Mouse (Mus musculus) liver, embryonic 15.5 days (tissue): Measurements from ENCODE around the gene Tns2. TPM values are rescaled to one million over a fixed set of nuclear protein-coding genes. Genes with fewer than 3 reads are reported as not detected.
"Not testable (repeated sequence)": the region's sequence is repeated elsewhere in the genome, so short reads cannot be mapped to it uniquely, and the experiment has no call there.

ENCODE experiments used
- ATAC-seq: fragments of 200-750 bp; cut with Nextera tagmentation; 2 replicates; pipeline ENCODE4 v1.8.0; 2017; ENCODE audit warnings: moderate number of reproducible peaks, mild to moderate bottlenecking, moderate library complexity; ENCODE audit not compliant: insufficient read depth
- H3K27ac ChIP-seq: fragments of 300-500 bp; sonication (generic); replicated peaks from 2 replicates; pipeline ENCODE4 v1.5.1; 2015; ENCODE audit warnings: mild to moderate bottlenecking, inconsistent platforms
- H3K27me3 ChIP-seq: fragments of 300-500 bp; sonication (generic); 2 replicates; pipeline ENCODE4 v1.6.1; 2015; ENCODE audit warnings: mild to moderate bottlenecking, inconsistent platforms
- H3K36me3 ChIP-seq: fragments of 300-500 bp; sonication (generic); replicated peaks from 2 replicates; pipeline ENCODE4 v1.6.1; 2015; ENCODE audit warnings: moderate library complexity, mild to moderate bottlenecking, inconsistent platforms
- H3K4me1 ChIP-seq: fragments of 300-500 bp; sonication (generic); replicated peaks from 2 replicates; pipeline ENCODE4 v1.6.1; 2015; ENCODE audit warnings: inconsistent platforms
- H3K4me2 ChIP-seq: fragments of 300-500 bp; sonication (generic); 2 replicates; pipeline ENCODE4 v1.6.1; 2015; ENCODE audit warnings: moderate library complexity, mild to moderate bottlenecking, inconsistent platforms
- H3K4me3 ChIP-seq: fragments of 300-500 bp; sonication (generic); replicated peaks from 2 replicates; pipeline ENCODE4 v1.5.1; 2015; ENCODE audit warnings: mild to moderate bottlenecking, inconsistent platforms
- H3K9ac ChIP-seq: fragments of 300-500 bp; sonication (generic); 2 replicates; pipeline ENCODE4 v1.6.1; 2015; ENCODE audit warnings: moderate library complexity, mild to moderate bottlenecking, inconsistent platforms
- H3K9me3 ChIP-seq: fragments of 300-500 bp; sonication (generic); replicated peaks from 2 replicates; pipeline ENCODE4 v1.6.1; 2016; ENCODE audit warnings: inconsistent platforms
- WGBS: fragments of 180-500 bp; shearing (Covaris S2); methylation state at CpG from one replicate; pipeline ENCODE4 v1.1.7; 2015; ENCODE audit warnings: mixed read lengths; ENCODE audit not compliant: insufficient replicate concordance; 5-methylcytosine and 5-hydroxymethylcytosine counted together
- polyA plus RNA-seq: library from polyadenylated mRNA; unstranded; fragments of >200 nt; fragmentation: Nextera tagmentation; extraction: Ambion mirVana; gene quantifications from 2 replicates; pipeline ENCODE4 v1.2.1, GENCODE M21; 2015

Gene Tns2
- polyA plus RNA-seq, 1 experiment from 2014 or later, result 5.4 TPM

DNA sequence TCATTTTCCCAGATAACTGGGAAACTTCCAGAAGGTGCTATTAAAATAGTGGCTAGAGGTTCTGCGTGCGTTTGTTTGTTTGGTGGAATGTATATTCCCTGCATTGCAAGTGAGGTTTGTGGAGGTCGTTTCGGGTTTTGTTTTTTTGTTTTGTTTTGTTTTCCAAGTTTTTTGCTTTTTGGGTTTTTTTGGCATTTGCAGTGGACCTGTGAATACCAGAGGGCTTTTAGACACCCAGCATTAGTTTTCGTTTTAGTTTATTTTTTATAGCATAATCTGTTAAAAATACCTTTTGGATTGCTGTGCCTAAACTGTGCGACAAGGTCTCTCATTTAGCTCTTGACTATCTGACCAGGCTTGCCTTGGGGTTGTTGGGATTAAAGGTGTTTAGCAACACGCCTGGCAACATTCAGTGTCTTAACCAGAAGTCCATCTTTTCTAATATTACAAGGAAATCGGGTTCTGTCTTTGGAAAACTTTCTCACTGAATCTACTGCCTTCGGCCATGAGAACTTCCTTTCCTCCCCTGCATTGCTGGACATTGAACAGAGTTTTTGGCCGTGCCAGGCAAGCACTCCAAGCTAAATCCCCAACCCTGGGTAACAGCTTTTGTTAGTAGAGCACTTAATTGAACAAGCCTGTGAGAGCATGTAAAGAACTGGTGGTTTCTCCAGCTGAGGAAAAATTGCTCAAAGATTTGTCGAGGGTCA is 25.2 kb upstream of the Tns2 start:
- H3K36me3 ChIP-seq, result peaks cover 9% of the 10 kb centered on the region
- peak overlapping the region; percentile 94 for H3K9ac ChIP-seq
- H3K4me2 ChIP-seq, result peak overlapping the region; percentile 93
- WGBS, result 2% methylated on average over 11 of the region's 11 CpGs
- no peaks in the 10 kb centered on the region for H3K27me3 ChIP-seq
- H3K4me1 ChIP-seq, result peaks cover 59% of the 10 kb centered on the region
- H3K4me3 ChIP-seq, result peak overlapping the region; percentile 93
- H3K9me3 ChIP-seq, result no peaks in the 10 kb centered on the region
- peak overlapping the region; percentile 93 for H3K27ac ChIP-seq
- no peak for ATAC-seq

DNA sequence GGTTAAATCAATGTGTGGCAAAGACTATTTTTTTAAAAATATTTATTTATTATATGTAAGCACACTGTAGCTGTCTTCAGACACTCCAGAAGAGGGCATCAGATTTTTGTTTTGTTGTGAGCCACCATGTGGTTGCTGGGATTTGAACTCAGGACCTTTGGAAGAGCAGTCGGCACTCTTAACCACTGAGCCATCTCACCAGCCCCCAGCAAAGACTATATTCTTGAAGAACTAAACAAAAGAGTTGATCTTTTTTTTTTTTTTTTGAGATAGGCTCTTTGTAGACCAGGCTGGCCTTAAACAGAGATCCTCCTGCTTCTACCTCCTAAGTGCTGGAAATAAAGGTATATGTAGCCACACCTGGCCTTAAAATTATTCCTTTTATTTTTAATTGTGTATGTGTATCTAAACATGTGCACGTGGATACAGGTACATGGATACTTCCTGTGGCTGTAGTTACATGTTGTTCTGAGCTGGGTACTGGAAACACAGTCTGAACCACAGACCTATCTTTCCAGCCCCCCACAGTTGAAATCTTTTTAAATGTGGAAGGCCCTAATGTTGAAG is 23.0 kb upstream of the Tns2 start:
- Histone ChIP-seq H3K27me3 (no peaks in the 10 kb centered on the region), H3K36me3 (peaks cover 28% of the 10 kb centered on the region), H3K4me2 (no peak overlapping the region), H3K27ac (no peak overlapping the region), H3K4me3 (no peak overlapping the region), H3K9ac (no peak overlapping the region), H3K4me1 (peaks cover 54% of the 10 kb centered on the region), H3K9me3 (no peaks in the 10 kb centered on the region)
- ATAC-seq, result no peak
- 61% methylated on average over 2 of the region's 2 CpGs for WGBS

DNA sequence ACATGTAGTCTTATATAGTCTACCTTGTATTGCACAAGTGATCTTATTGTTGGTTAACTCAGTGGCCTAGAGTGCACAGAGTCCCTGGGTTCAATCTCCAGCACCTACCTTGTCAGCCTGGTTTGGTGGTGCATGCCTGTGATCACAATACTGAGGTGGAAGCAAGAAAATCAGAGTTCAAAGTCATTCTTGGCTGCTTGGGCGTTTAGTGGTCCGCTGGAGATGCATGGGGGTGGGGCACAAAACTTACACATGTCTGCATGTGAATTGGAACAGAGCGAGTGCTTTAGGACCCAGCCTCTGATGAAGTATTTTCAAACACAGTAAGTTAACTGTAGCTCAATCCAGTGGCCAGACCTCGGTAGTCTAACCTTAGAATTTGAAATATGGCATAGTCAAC is 21.0 kb upstream of the Tns2 start:
- Histone ChIP-seq H3K36me3 (peaks cover 47% of the 10 kb centered on the region), H3K9me3 (no peaks in the 10 kb centered on the region), H3K27me3 (no peaks in the 10 kb centered on the region), H3K4me1 (peaks cover 48% of the 10 kb centered on the region), H3K27ac (no peak overlapping the region), H3K4me3 (no peak overlapping the region), H3K9ac (no peak overlapping the region), H3K4me2 (no peak overlapping the region)
- WGBS, result 62% methylated on average over 4 of the region's 4 CpGs
- no peak for ATAC-seq

DNA sequence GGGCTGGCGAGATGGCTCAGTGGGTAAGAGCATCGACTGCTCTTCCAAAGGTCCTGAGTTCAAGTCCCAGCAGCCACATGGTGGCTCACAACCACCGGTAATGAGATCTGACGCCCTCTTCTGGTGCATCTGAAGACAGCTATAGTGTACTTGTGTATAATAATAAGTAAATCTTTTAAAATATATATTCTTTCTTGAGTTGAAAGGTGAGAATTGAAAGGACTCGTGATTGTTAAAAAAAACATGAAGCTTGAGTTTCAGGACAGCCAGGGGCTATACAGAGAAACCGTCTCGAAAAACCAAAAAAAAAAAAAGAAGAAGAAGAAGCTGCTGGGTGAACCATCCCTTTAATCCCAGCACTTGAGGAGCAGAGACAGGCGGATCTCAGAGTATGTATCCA is 20.3 kb upstream of the Tns2 start:
- not testable (repeated sequence) for H3K9me3 ChIP-seq, H3K27ac ChIP-seq, H3K4me2 ChIP-seq, H3K27me3 ChIP-seq, H3K9ac ChIP-seq, ATAC-seq, H3K4me3 ChIP-seq
- 56% methylated on average over 8 of the region's 8 CpGs for WGBS
- peaks cover 54% of the 10 kb centered on the region for H3K36me3 ChIP-seq
- peaks cover 41% of the 10 kb centered on the region for H3K4me1 ChIP-seq

DNA sequence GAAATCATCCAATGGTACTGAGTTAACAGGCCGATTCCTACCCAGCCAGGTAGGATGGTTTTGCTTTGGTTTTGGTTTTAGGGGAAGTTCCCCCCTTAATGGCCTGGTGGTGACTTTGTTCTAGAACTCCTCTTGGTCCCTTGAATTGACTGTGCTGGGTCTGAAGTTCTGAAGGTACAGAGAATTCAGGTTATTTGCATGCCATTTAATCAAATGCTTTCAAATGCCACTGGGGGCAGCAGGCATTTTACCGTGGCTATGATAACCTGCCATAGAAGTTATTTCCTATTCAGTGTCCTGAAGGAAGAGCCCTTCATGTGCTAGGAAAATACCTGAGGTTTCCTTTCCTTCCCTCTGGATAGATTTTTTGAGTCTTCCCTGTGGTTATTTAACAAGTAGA is 19.8 kb upstream of the Tns2 start:
- Histone ChIP-seq H3K9me3 (no peaks in the 10 kb centered on the region), H3K9ac (no peak overlapping the region), H3K27me3 (no peaks in the 10 kb centered on the region), H3K4me1 (peaks cover 36% of the 10 kb centered on the region), H3K4me3 (no peak overlapping the region), H3K36me3 (peaks cover 57% of the 10 kb centered on the region), H3K4me2 (no peak overlapping the region), H3K27ac (no peak overlapping the region)
- WGBS, result 53% methylated on average over 2 of the region's 2 CpGs
- ATAC-seq, result no peak

DNA sequence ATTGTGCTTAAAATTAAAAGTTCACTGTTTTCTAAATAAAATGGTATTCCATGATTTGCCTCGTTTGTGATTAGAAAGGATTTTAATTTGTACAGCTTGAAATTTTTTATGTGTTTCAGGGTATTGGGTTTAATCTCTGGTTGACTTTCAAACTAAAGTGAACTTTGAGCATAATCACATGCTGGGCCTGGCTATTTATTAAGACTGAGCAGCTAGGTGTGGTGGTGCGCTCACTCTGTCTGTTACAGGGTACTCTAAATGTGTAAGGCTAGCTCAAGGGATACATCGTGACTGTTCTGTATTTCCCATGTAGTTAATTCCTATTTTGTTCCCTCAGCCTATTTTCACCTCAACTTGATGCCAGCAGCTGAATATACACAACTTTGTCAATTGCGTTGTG is 18.1 kb upstream of the Tns2 start:
- H3K4me1 ChIP-seq, result peaks cover 23% of the 10 kb centered on the region
- no peak overlapping the region for H3K4me3 ChIP-seq
- peaks cover 74% of the 10 kb centered on the region for H3K36me3 ChIP-seq
- no peak overlapping the region for H3K4me2 ChIP-seq
- no peak overlapping the region for H3K9ac ChIP-seq
- H3K27ac ChIP-seq, result no peak overlapping the region
- ATAC-seq, result no peak
- H3K27me3 ChIP-seq, result no peaks in the 10 kb centered on the region
- 84% methylated on average over 4 of the region's 4 CpGs for WGBS
- H3K9me3 ChIP-seq, result no peaks in the 10 kb centered on the region

DNA sequence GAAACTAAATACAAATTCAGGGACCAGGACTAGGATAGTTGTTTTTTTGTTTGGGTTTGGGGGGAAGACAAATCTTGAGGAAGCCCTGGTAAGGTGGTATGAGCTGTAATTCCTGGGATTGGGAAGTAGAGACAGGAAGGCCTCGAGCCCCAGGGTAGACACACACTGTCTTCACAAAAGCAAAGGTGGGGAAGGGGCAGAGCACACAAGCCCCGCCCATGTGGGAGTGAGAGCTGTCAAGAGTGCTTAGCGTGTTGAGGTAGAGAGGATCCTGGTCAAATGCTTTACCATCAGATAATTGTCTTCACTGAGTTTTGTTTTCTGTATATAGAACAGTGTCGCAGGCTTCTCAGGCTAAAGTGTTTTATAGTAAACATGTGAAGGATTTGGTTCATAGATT is 17.2 kb upstream of the Tns2 start:
- no peak overlapping the region for H3K4me3 ChIP-seq
- no peaks in the 10 kb centered on the region for H3K27me3 ChIP-seq
- peaks cover 83% of the 10 kb centered on the region for H3K36me3 ChIP-seq
- H3K4me2 ChIP-seq, result no peak overlapping the region
- no peaks in the 10 kb centered on the region for H3K9me3 ChIP-seq
- WGBS, result 71% methylated on average over 4 of the region's 4 CpGs
- no peak overlapping the region for H3K9ac ChIP-seq
- no peak overlapping the region for H3K27ac ChIP-seq
- ATAC-seq, result no peak
- peaks cover 23% of the 10 kb centered on the region for H3K4me1 ChIP-seq

DNA sequence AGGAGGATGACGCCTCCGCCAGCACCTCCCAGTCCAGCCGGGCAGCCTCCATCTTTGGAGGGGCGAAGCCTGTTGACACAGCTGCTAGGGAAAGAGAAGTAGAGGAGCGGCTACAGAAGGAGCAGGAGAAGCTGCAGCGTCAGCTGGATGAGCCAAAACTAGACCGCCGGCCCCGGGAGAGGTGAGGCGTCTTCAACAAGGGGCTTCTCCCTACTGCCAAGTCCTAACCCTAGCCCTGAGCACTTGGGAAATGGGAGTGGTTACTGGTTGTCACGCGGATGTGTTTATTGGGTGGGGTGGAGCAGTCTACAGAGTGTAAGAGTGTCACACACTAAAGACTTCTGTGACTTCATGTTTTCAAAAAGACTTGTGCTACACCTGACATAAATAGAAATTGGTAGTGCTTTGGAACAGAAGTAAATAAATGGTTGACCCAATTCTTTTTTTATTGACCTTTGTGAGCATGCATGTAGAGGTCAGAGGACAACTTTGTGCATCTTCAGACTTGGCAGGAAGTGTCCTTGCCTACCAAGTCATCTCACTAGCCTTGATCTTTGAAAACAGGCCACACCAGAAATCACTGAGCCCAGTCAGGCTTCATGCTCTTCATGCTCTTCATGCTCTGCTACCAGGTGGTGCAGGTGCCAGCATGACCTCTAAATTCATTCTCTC is 10.2 kb upstream of the Tns2 start:
- no peaks in the 10 kb centered on the region for H3K9me3 ChIP-seq
- H3K4me3 ChIP-seq, result no peak overlapping the region
- no peak overlapping the region for H3K27ac ChIP-seq
- peaks cover 3% of the 10 kb centered on the region; the same call in 1 of the 2 replicates for H3K4me1 ChIP-seq
- ATAC-seq, result no peak
- WGBS, result 74% methylated on average over 12 of the region's 12 CpGs
- H3K27me3 ChIP-seq, result no peaks in the 10 kb centered on the region
- no peak overlapping the region for H3K9ac ChIP-seq
- peaks cover 99% of the 10 kb centered on the region for H3K36me3 ChIP-seq
- H3K4me2 ChIP-seq, result no peak overlapping the region

DNA sequence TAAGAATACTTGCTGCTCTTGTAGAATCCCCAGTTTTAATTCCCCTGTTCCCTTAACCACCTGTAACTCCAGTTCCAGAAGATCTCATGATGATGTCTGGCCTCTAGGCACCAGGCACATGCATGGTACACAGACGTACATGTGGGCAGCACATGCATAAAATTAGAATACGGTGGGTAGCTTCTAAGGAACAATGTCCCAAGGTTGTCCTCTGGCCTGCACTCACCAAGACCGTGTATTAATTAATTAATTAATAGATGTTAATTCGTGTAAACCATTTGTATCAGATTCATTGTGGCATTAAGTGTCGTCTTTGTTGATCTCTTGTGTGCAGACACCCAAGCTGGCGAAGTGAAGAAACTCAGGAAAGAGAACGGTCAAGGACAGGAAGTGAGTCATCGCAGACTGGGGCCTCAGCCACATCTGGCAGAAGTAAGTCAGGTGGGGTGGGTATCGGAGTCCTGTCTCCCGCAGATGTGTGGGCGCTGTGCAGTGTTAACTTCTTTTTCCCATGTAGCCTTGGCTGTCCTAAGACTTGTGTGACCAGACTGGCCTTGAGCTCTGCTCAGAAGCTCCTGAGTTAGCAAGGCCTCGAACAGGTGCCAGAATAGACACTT is 9.0 kb upstream of the Tns2 start:
- Histone ChIP-seq H3K27me3 (no peaks in the 10 kb centered on the region), H3K4me1 (peaks cover 11% of the 10 kb centered on the region; the same call in 1 of the 2 replicates), H3K9me3 (no peaks in the 10 kb centered on the region), H3K9ac (no peak overlapping the region), H3K36me3 (peaks cover 99% of the 10 kb centered on the region), H3K4me3 (no peak overlapping the region), H3K27ac (no peak overlapping the region), H3K4me2 (no peak overlapping the region)
- 50% methylated on average over 12 of the region's 12 CpGs for WGBS
- ATAC-seq, result no peak

DNA sequence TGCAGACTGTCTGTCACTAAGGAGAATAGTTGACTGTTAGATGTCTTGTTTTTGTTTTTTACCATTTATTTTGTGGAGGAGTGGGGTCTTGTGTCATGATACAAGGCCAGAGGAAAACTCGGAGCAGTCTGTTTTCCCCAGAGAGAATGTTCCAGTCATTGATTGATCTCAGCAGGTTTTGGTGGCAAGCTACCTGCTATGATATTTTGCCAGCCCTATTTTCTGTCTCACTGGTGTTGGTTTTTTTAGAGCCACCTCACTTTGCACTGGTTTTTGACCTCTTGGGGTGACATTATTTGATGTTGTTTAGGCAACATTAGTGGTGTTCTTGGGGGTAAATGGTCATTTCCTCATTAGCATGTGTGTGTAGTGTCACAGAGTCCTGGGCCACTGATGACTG is 8.5 kb upstream of the Tns2 start:
- Histone ChIP-seq H3K4me2 (no peak overlapping the region), H3K4me1 (peaks cover 15% of the 10 kb centered on the region; the same call in 1 of the 2 replicates), H3K27me3 (no peaks in the 10 kb centered on the region), H3K27ac (no peak overlapping the region), H3K9ac (no peak overlapping the region), H3K9me3 (no peaks in the 10 kb centered on the region), H3K4me3 (no peak overlapping the region), H3K36me3 (peaks cover 100% of the 10 kb centered on the region)
- WGBS, result 78% methylated on average over 1 of the region's 1 CpGs
- no peak for ATAC-seq

DNA sequence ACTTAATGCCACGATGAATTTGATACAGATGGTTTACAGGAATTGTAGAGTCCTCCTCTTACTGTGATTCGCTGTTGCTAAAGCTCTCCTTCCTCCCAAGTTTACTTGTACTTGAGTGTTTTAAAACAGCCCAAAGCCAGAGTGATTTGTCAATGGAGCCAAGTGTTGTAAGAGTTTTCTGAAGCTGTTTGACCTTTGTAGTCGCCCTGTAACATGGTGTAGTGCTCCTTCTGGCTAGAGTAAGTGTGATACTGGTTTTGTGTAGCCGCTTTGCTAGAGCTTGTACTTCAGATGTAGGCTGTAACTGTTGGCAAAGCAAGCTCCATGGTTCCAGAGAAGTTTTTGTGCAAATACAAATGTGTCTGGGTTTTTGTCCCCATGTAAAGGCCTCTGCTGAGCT is 8.0 kb upstream of the Tns2 start:
- no peaks in the 10 kb centered on the region for H3K27me3 ChIP-seq
- no peak overlapping the region for H3K4me3 ChIP-seq
- no peak overlapping the region for H3K27ac ChIP-seq
- H3K4me2 ChIP-seq, result no peak overlapping the region
- peaks cover 15% of the 10 kb centered on the region; the same call in 1 of the 2 replicates for H3K4me1 ChIP-seq
- no peak overlapping the region for H3K9ac ChIP-seq
- peaks cover 97% of the 10 kb centered on the region for H3K36me3 ChIP-seq
- H3K9me3 ChIP-seq, result no peaks in the 10 kb centered on the region
- ATAC-seq, result no peak
- WGBS, result 83% methylated on average over 4 of the region's 4 CpGs
